Mouse (Mus musculus) left cerebral cortex, adult 18-20 months (tissue): ENCODE results near the gene Filip1. TPM values are rescaled to one million over a fixed set of nuclear protein-coding genes. Genes with fewer than 3 reads are reported as not detected.
A peak's percentile ranks its signal among the peaks of the same experiment; 100 is the strongest.

Experiments
- DNase-seq, 2 experiments: peaks; one replicate each; pipeline ENCODE4 v3.0.0; 2021 to 2022; ENCODE audit warnings: low spot score in 2 of 2, mixed read lengths in 1 of 2
- total RNA-seq, 2 experiments: library from RNA; stranded (reverse); gene quantifications; 2 replicates each; pipeline ENCODE4 v1.2.3; 2021

Gene Filip1
- total RNA-seq, 2 experiments from 2014 or later = 18.2 to 19.9 TPM

DNA sequence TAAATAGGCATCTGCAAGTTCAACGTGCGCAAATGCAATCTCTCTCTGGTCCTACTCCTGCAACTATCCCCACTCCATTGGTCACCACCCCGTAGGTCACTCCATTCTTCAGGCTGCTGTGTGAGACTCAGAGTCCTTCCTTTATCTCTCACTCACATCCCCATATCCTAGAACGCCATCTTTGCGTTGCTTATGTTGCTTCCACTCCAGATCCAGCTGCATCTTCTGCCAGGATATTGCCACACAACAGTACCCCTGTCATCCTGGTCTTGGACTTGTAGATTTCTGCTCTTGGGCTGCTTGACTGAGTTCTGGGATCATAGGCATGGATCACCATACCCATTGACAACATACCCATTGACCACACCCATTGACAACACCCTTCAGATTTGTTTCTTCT, 62.0 kb downstream of the Filip1 start:
- DNase-seq = no peak

DNA sequence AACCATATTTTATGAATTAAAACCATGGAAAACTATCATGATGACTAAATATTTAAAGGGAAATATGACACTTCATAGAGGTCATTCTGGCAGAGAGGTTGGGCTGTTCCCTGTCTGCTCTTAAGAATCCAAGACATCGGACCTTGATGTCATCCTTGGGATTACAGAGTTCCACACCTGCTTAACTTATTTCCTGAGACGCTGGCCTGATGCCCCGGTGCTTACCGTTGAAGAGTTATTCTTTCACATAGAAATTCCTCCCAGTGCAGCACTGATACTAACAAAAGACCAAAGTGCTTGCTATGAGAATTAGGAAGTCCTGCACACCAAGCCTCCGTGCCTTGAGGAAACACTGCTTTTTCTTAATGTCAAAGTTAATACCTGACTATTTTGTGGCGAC, 62.6 kb downstream of the Filip1 start:
- no peak for DNase-seq

DNA sequence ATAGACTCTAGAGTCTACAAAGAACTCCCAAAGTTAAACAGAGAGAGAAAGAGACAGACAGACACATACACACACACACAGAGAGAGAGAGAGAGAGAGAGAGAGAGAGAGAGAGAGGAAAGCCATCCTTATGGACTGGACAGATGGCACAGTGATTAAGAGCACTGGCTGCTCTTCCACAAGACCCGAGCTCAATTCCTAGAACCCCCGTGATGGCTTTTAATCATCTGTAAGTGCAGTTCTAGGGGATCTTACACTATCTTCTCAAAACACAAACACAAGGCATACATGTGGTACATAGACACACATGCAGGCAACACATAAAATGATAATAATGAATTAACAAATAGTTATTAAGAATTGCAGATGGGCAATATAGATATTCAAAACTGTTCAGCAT, 64.3 kb downstream of the Filip1 start:
- DNase-seq = no peak

DNA sequence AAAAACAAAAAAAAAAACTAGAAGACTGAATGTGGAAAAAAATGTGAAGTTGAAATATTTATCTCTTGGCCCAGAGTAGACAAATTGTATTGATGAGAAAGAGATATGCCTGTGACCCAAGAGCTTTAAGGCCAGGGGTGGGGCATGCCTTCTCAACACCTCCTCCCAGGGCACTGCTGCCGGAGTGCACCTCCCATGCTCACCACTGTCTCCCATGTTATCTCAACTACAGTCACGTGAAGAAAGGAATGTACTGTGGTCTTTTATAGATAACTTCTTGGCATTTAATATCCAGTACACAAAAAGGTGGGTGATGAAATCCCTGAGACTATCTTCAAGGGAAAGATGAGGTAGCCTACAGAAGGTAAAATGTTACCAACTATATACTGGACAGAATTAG, 64.7 kb downstream of the Filip1 start:
- DNase-seq = no peak

DNA sequence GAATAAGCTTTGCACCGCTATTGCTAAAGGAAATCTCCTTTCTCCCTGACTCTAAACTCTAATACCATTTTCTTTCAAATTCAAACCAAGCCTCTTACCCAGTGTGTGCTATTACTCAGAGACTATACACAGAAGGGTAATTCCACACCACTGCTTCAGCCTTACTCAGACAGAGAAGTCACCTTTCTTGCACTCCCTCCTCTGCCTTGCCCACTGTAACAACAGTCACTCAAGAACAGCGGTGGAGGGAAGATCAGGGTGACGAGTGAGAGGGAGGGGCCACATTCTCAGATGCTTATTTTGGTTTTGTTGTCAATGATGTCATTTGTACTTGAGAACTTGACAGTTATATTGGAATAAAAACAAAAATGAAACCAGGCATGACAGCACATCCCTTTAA, 65.2 kb downstream of the Filip1 start:
- no peak for DNase-seq

DNA sequence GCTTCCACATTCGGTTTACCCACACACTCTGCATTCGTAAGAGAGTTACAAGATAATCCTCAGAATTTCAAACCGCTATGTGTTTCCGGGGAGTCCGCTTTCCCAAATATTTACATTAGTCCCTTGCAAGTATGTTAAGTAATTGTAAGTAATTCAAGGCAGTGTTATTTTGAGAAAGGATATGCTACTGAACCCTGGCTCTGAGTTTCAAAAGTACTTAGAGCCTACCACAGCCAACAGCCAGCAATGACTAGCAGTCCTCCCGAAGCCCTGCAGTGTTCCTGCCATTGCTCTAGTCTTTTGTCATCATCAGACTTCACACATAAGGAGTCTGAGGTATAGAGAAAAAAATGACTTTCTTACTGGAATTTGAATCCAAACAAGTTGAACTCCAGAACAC, 67.8 kb downstream of the Filip1 start:
- DNase-seq = no peak

DNA sequence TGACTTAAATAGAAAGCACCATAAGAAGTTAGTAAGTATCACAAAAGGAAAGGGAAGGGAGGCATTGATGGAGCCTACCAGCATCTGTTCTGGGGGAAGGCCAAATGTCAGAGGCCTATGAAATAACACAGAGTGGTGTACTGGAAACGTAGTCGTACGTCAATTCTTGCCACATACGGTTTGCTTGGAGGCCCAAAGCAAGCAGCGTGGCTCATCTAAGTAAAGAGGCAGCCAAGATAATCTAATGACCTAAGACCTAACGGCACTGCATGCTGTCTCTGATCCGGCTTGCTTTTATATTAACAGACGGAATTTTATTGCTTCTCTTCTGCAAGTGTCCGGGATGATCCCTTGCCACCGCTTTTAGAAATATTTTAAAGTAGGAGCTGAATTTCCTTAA, 68.7 kb downstream of the Filip1 start:
- DNase-seq = no peak

DNA sequence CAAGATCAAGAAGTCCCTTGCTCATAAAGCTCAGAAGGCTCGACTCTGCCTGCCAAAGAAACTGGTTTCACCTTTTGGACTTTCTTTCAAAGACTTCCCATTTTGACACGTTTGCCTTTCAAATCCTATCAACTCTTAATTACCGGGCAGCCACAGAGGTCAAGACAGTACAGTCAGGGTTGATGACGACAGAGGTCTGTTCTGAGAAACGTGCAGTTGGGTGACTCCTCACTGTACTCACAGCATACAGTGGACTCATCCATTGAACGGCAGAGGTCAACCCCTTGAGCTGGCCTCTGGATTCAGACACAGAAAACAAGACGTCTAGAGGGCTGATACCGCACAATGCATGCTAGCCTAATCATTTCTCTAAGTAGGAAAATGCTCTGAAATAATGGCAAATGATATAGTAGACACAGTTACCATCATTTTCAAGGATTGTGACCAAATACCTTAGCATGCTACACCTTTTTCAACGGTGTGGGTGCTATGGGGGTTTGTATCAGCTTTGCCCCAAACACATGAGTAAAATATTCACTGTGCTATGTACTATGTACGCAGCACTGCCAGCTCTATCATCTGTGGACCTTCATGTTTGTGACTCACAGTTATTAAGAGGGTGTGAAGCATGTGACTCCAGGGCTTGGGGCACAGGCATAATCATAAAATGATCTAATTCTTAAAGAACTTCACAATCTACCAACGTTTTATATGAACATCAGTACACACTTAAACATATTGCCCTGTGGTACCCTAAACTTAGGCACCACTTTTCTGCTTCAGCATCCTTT, 74.0 kb downstream of the Filip1 start:
- DNase-seq = no peak

DNA sequence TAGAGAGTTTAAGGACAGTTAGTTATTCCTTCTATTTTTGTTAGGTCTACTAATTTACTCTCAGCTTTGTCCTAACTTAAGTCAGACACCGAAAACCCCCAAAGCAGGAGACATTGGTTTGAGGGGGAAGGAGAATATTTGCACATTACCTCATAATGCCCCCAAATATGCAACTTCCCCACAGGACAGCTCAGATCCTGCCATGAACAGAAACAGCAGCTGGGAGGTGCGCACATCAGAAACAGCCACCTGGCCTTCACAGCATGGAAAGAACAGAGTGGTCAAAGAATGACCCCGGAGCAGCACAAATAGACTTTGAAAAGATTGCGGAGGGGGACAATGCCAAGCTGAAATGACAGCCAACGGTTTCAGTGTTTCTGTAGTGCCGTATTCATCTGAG, 75.1 kb downstream of the Filip1 start:
- no peak for DNase-seq

DNA sequence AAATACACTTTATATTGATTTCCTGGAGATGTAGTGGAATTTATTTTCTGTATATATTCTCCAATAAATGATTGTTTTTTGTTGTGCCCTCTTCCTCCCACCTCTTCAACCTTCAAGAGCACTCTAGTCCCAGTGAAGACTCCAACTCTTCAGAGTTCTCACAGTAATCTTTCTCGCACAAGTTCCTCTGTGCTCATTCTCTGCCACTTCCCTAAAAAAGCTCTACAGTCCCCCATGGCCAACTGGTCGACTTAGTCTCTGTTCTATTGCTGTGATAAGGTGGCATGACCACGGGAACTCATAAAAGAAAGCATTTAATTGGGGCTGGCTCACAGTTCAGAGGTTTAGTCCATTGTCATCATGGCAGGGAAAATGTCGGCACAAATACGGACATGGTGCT, 80.1 kb downstream of the Filip1 start:
- DNase-seq = no peak

DNA sequence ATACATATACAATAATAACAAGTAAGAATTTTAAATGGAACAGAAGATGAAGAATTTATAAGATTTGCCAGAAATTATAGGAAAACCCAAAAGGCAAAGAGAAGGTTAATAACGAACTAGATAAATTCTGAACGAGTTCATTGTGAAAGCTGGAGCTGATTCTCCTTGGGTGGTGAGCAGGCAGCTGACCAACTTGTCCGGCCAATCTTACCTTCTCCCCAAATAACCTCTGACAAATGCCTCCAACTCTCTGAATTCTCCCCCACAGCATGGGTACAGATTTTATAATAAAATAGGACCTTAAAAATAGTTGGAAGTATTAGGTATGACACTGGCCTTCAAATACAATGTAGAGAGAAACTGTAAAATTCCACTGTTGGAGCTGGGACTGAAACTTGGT, 84.6 kb downstream of the Filip1 start:
- no peak for DNase-seq

DNA sequence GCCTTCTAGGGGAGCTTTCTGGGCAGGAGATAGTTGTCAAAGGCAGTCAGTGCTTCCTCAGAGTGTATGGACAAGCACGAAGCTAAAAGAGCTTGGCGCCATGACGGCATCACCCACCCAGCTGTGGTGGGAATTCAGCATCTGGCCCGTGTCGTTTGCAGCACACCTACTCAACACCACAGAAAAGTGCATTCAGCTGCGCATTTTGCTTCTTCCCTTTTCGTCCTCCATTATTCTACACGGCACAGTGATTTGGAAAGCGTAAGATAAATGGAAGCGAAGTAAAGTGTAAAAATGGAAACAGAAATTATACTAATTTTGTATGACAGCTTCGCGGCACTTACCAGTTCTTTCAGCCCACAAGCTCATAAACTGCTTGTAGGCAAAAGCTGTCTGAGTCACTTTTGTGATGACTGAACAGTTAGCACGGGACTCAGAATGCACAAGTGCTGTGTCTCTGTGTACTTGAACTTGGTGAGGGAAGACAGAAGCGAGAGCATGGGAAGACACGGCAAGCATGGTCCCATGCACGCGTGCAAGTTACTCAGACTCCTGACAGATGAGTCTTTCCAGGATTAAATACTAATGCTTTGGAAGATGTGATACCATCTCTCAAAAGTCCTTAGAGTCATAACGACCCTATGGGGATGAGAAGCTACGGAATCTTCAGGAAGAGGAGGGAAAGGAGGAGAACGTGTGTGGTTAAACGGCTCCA, 85.3 kb downstream of the Filip1 start:
- peak; percentile 11 to 23 for DNase-seq

DNA sequence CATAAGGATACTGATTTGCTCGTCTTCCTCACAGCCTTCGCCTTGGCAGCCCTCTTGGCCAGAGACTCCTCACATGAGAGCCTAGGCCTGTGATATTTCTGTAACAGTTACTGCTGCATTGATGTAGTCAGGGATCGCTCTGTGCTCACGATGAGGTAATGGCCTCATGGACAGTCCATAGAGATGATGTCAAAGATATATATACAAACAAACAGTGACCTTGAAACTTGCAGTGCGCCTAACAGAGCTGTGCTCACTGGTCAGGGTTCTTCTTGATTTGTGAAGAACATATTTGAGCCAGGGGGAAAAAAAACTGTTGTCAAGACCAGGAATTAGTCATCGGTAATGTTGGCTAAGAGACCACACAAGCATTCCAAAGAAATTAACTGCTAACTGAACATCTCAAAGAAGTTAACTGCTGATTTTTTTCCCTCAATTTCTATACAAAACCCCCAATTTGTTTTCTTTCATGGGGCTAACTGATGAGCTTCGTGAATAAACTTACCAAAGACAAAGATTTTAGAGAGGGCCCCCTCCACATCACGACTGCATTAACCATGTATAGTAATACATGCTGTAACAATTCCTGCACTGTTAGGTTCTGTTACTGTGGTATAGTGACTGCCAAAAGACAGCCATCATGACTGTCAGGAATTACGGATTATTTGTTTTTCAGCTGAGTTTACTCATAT, 86.0 kb downstream of the Filip1 start:
- no peak for DNase-seq

DNA sequence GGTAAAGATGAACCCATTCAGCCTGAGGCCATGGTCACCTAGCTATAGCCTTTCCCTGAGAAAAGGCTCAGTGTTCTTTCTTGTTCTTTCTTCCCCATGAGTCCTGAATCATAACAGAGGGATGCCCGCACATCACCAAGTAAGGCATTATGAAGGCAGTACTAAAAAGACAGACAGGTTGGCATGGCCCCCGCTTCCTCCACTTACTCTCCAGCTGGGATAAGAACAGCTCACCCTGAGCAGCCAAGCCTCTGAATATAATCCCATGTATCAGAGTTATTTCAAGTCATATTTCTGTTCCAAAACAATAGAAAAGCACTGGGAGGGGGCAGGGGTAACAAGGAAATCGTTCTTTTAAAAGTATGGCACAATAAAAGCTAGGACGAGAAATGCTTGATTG, 86.7 kb downstream of the Filip1 start:
- DNase-seq = no peak

DNA sequence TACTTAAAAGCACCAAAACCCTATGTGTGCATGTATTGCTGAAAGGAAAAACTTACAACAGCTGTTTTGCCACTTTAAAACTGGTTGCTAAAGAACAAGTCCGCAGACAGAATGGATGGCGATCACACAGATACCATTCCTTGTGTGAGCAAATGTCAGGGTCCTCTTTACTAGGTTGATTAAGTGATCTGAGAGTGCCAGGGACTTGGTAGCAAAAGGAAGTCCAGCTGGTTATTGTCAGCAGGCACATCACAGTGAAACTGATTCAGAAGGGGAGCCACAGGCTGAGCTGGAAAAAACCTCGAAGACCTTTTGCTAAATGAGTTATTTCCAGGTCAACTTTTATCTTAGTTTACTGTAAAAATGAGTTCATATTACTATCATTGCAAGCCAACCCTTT, 89.4 kb downstream of the Filip1 start:
- DNase-seq = no peak

DNA sequence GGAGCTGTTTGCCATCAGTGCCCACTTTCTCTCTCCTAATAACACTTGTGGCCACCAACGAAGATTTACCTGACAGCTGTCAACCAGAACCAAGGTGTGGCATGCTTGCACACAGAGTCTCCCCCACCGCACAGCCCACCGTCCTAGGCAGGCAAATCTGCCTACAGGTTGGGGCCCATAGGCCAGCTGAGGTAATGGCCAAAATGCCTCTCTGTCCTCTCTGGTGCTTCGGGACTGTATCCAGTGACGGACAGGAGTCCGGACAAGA, 90.2 kb downstream of the Filip1 start:
- DNase-seq = no peak

DNA sequence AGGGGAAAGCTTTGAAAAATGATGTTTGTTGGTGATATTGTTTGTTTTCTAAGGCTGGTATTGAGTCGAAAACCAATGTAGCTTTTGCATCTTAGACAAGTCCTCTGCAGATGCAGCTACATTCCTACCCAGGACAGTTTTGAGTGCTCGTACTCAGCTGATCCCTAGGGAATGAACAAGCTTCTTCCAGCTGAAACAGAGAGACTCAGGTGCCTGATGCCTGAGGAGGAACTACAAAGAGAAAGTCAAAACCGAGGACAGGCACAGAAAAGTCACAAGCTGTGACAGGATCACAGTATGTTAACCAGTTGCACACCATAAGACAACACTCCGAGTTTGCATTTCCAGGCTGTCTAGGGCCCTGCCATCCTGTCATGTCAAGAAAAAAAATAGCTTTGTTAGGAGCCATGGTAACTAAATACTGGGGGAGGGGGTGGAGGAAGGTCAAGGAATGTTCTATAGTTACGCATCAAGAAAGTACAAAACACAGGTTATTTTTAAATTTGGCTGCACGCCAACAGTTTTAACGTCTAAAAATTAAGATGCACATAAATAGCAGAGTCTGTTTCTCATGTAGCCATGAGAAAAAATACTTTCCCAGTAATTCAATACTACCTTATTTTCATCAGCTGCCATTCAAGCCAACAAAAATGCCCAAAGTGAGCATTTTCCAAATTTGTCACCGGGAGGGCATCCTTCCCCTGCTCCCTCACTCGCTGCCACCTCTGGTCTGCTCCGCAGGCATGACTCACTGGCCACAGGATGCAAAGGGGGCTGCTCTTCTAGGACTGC, 90.8 kb downstream of the Filip1 start:
- no peak for DNase-seq

DNA sequence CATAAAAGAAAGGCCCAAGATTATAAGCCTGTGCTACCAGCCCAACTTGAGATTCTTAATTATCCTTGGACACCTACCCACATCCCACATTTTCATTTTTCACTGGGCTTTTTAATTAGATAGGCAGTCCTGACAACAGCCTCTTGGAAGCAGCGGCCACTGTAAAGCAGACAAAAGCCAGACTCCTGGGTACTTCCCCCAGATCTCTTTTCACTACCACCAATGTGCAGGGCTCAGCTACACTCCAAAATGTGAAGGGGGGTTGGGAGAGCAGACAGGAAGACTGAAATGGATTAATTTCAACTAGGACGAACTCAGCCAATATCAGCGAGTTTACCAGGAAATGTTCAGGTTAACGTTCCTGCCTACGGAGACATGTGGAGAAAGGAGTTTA, 92.1 kb downstream of the Filip1 start:
- DNase-seq = no peak

DNA sequence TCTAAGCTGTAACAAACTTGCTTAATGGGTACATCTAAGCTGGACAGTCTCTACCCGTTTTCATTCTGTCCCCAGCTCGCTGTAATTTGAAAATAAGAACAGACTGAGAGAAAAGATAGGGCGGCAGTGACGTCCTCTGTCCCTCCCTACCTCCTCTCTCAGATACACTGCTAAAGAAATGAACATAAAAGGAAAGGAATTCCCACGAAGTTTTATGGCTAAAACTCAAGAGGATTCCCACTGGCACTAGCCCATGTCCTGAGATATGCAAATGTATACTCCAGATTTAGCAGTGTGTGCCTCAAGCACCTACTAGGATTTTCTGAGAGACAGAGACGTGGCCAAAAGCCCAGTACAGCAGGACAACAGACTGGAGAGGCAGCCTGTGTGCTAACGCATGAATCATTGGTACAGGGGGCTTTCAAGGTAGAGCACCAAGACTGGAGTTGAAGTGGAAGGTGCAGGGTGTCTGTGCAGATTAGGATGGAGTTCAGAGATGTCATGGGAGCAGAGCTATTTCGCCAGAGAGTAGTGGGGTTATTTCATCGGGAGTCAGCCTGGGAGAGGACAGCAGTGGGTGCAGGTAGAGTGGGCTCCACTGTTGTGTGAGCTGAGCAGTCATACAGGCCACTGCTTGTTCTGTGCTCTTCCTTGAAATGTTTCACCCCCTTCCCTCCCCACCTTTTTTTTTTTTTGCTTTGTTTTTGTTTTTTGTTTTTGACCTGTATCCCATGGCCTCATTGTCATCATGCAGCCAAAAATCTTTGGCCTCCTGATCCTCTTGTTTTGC, 92.7 kb downstream of the Filip1 start:
- DNase-seq = peak; percentile 17 to 18

DNA sequence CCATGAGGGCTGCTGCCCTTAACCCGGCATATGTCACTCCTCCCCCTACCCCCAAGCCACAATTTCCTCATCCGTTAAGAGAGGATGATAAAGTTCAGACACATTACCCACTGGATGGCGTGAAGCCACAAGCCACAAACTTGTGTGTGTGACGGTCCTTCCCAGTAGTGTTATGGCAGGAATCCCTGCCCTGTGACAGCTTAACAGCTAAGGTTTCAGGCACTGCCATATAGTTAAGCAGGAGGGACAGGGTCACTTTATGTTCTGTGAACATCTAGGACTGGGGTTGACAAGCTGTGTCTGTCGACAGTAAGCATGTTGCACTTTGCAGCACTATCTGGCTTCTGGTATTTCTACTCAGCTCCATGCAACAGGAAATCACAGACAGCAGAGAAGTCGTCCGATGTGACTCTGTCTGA, 93.3 kb downstream of the Filip1 start:
- no peak for DNase-seq
